Mouse (Mus musculus) limb, embryonic 11.5 days (tissue): ENCODE results near the gene Glb1l. TPM values are rescaled to one million over a fixed set of nuclear protein-coding genes. Genes with fewer than 3 reads are reported as not detected.
"Not testable (repeated sequence)": the region's sequence is repeated elsewhere in the genome, so short reads cannot be mapped to it uniquely, and the experiment has no call there.

Experiments used
- ATAC-seq: fragments of 200-750 bp; cut with Nextera tagmentation; 2 replicates; pipeline ENCODE4 v1.8.0; 2017; ENCODE audit warnings: low read depth; ENCODE audit not compliant: insufficient number of reproducible peaks, low FRiP score, low TSS enrichment
- DNase-seq: peaks from one replicate; pipeline ENCODE4 v3.0.0-alpha.2; 2015; ENCODE audit warnings: low spot score
- H3K27ac ChIP-seq: fragments of 300-500 bp; sonication (generic); replicated peaks from 2 replicates; pipeline ENCODE4 v1.5.1; 2014; ENCODE audit warnings: low read depth, mild to moderate bottlenecking, low read length
- H3K27me3 ChIP-seq: fragments of 300-500 bp; sonication (generic); 2 replicates; pipeline ENCODE4 v1.6.1; 2014; ENCODE audit warnings: mild to moderate bottlenecking, low read length, mixed read lengths; ENCODE audit not compliant: control insufficient read depth, insufficient read depth
- H3K36me3 ChIP-seq: fragments of 300-500 bp; sonication (generic); 2 replicates; pipeline ENCODE4 v1.6.1; 2014; ENCODE audit warnings: mild to moderate bottlenecking, low read length, moderate library complexity, mixed read lengths; ENCODE audit not compliant: control insufficient read depth, insufficient read depth
- H3K4me1 ChIP-seq: fragments of 300-500 bp; sonication (generic); 2 replicates; pipeline ENCODE4 v1.6.1; 2014; ENCODE audit warnings: low read length, mixed read lengths; ENCODE audit not compliant: control insufficient read depth, insufficient read depth
- H3K4me2 ChIP-seq: fragments of 300-500 bp; sonication (generic); 2 replicates; pipeline ENCODE4 v1.6.1; 2014; ENCODE audit warnings: low read depth, mild to moderate bottlenecking, moderate library complexity; ENCODE audit not compliant: severe bottlenecking
- H3K4me3 ChIP-seq: fragments of 300-500 bp; sonication (generic); 2 replicates; pipeline ENCODE4 v1.5.1; 2014; ENCODE audit warnings: low read depth, low read length
- H3K9ac ChIP-seq: fragments of 300-500 bp; sonication (generic); 2 replicates; pipeline ENCODE4 v1.6.1; 2014; ENCODE audit warnings: mild to moderate bottlenecking, low read length
- H3K9me3 ChIP-seq: fragments of 300-500 bp; sonication (generic); 2 replicates; pipeline ENCODE4 v1.6.1; 2016; ENCODE audit warnings: low read length; ENCODE audit not compliant: control insufficient read depth
- WGBS: fragments of 180-500 bp; shearing (Covaris S2); extraction: QIAGEN DNeasy Blood & Tissue Kit; methylation state at CpG from one replicate; pipeline ENCODE4 v1.1.7; 2014; 5-methylcytosine and 5-hydroxymethylcytosine counted together
- polyA plus RNA-seq: library from polyadenylated mRNA; unstranded; fragments of >200 nt; fragmentation: Nextera tagmentation; extraction: Ambion mirVana; gene quantifications from 2 replicates; pipeline ENCODE4 v1.2.1, GENCODE M21; 2014

Gene Glb1l
- polyA plus RNA-seq, 1 experiment from 2014 or later, result 18.5 TPM

- WGBS, result under 1% methylated on average over 62 of the region's 64 CpGs
- Histone ChIP-seq H3K9me3 (no peaks in the 10 kb centered on the region), H3K4me3 (peak within 1 kb of the TSS; percentile 63), H3K9ac (peak within 1 kb of the TSS; percentile 73), H3K27ac (peak within 1 kb of the TSS; percentile 17; the same call in 1 of the 2 replicates), H3K36me3 (no peaks in the 10 kb centered on the region), H3K4me2 (peak within 1 kb of the TSS; percentile 92), H3K4me1 (peaks cover 6% of the 10 kb centered on the region; the same call in 1 of the 2 replicates), H3K27me3 (no peaks in the 10 kb centered on the region)
- ATAC-seq (peak; percentile 87), DNase-seq (peak; percentile 77)
These were observed 25.8 kb upstream of the Glb1l start, which contains the start of gene Dnajb2 for GRCm38 (mm10) chr1:75236117-75237050. Gene Dnajb2, plus strand, starts transcription at chr1:75236406.

GRCm38 (mm10) chr1:75234606-75235005, 24.0 kb upstream of the Glb1l start:
- H3K4me2 ChIP-seq, result peak overlapping the region; percentile 4; the same call in 1 of the 2 replicates
- ATAC-seq (no peak), DNase-seq (peak; percentile 55)
- H3K27ac ChIP-seq, result no peak overlapping the region
- no peak overlapping the region for H3K9ac ChIP-seq
- peaks cover 6% of the 10 kb centered on the region; the same call in 1 of the 2 replicates for H3K4me1 ChIP-seq
- H3K36me3 ChIP-seq, result no peaks in the 10 kb centered on the region
- no peak overlapping the region for H3K4me3 ChIP-seq
- WGBS, result 2% methylated on average over 8 of the region's 8 CpGs
- H3K27me3 ChIP-seq, result no peaks in the 10 kb centered on the region
- H3K9me3 ChIP-seq, result no peaks in the 10 kb centered on the region

GRCm38 (mm10) chr1:75232489-75232888, 21.9 kb upstream of the Glb1l start:
- H3K27me3 ChIP-seq, H3K4me1 ChIP-seq, H3K4me2 ChIP-seq, ATAC-seq, H3K27ac ChIP-seq, DNase-seq, H3K9ac ChIP-seq, H3K36me3 ChIP-seq, H3K4me3 ChIP-seq, H3K9me3 ChIP-seq: not testable (repeated sequence)
- whole genome bisulfite sequencing, result 66% methylated on average over 4 of the region's 4 CpGs

- Histone ChIP-seq H3K27ac (no peak within 1 kb of the TSS), H3K27me3 (no peaks in the 10 kb centered on the region), H3K36me3 (no peaks in the 10 kb centered on the region), H3K9ac (no peak within 1 kb of the TSS), H3K4me2 (no peak within 1 kb of the TSS), H3K4me1 (no peaks in the 10 kb centered on the region; the same call in 1 of the 2 replicates), H3K9me3 (no peaks in the 10 kb centered on the region), H3K4me3 (no peak within 1 kb of the TSS)
- ATAC-seq, result no peak
- 78% methylated on average over 5 of the region's 5 CpGs for WGBS
- no peak for DNase-seq
These were observed 21.1 kb upstream of the Glb1l start, which contains the start of gene A630095N17Rik for GRCm38 (mm10) chr1:75231664-75232152. Gene A630095N17Rik, minus strand, starts transcription at chr1:75232102.

- Histone ChIP-seq H3K4me2 (no peak overlapping the region), H3K9ac (no peak overlapping the region), H3K27ac (no peak overlapping the region), H3K9me3 (no peaks in the 10 kb centered on the region), H3K27me3 (no peaks in the 10 kb centered on the region), H3K4me1 (no peaks in the 10 kb centered on the region), H3K4me3 (no peak overlapping the region), H3K36me3 (no peaks in the 10 kb centered on the region)
- no peak for ATAC-seq
- 68% methylated on average over 4 of the region's 4 CpGs for WGBS
- no peak for DNase-seq
These were observed 20.6 kb upstream of the Glb1l start for GRCm38 (mm10) chr1:75231224-75231623.

GRCm38 (mm10) chr1:75230335-75230994, 19.9 kb upstream of the Glb1l start:
- Histone ChIP-seq H3K9me3 (no peaks in the 10 kb centered on the region), H3K27ac (no peak overlapping the region), H3K27me3 (no peaks in the 10 kb centered on the region), H3K36me3 (no peaks in the 10 kb centered on the region), H3K4me1 (no peaks in the 10 kb centered on the region), H3K9ac (no peak overlapping the region), H3K4me2 (no peak overlapping the region), H3K4me3 (no peak overlapping the region)
- 75% methylated on average over 7 of the region's 7 CpGs for WGBS
- ATAC-seq (no peak), DNase-seq (no peak)

GRCm38 (mm10) chr1:75229158-75229557, 18.5 kb upstream of the Glb1l start:
- H3K4me1 ChIP-seq, result no peaks in the 10 kb centered on the region
- no peak overlapping the region for H3K27ac ChIP-seq
- ATAC-seq (no peak), DNase-seq (no peak)
- H3K4me2 ChIP-seq, result no peak overlapping the region
- H3K4me3 ChIP-seq, result no peak overlapping the region
- WGBS, result 70% methylated on average over 4 of the region's 4 CpGs
- no peak overlapping the region for H3K9ac ChIP-seq
- H3K27me3 ChIP-seq, result no peaks in the 10 kb centered on the region
- H3K9me3 ChIP-seq, result no peaks in the 10 kb centered on the region
- H3K36me3 ChIP-seq, result no peaks in the 10 kb centered on the region

GRCm38 (mm10) chr1:75227653-75228052, 17.0 kb upstream of the Glb1l start:
- 81% methylated on average over 1 of the region's 1 CpGs for WGBS
- H3K27me3 ChIP-seq, result no peaks in the 10 kb centered on the region
- ATAC-seq (no peak), DNase-seq (no peak)
- H3K4me1 ChIP-seq, result no peaks in the 10 kb centered on the region
- no peak overlapping the region for H3K27ac ChIP-seq
- no peak overlapping the region for H3K4me3 ChIP-seq
- H3K4me2 ChIP-seq, result no peak overlapping the region
- H3K36me3 ChIP-seq, result no peaks in the 10 kb centered on the region
- no peak overlapping the region for H3K9ac ChIP-seq
- H3K9me3 ChIP-seq, result no peaks in the 10 kb centered on the region
